Comparison of ENCODE assay signal across 20 mouse cellular contexts in the genomic region with DNA sequence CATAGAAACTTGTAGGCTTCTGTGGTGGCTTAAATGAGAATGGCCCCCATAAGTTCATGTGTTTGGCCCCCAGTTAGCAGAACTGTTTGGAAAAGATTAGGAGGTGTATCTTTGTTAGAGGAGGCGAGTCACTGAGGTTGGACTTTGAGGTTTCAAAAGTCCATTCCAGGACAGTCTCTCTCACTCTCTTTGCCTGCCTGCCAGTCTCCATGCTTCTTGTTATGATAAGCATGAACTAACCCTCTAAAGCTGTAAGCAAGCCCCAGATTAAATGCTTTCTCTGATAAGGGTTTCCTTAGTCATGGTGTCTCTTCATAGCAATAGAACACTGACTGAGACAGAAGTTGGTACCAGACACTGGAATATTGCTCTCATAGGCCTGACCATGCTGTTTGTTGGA. TPM values are rescaled to one million over a fixed set of nuclear protein-coding genes. Genes with fewer than 3 reads are reported as not detected.
DNase-seq lines count a peak whose midpoint lies in the region; ATAC-seq lines count a peak whose summit lies in the region.
"Had no signal": no experiment of that assay in that cellular context is flagged by ENCODE, and none has a peak within 500 bp of the region (broad histone marks: within the 10 kb centered on the region; RNA-seq: fewer than 3 reads in every experiment).

No protein-coding gene starts in this region.

- H3K27me3 ChIP-seq in intestine, embryonic 16.5 days (replicated peaks; ENCODE audit: control insufficient read depth, insufficient read depth, low read length) = no peaks in the 10 kb centered on the region; the same call in 1 of the 2 replicates
- no peaks in the 10 kb centered on the region for H3K27me3 ChIP-seq in liver, embryonic 15.5 days
- H3K27me3 ChIP-seq: neural tube, embryonic 13.5 days had no signal

- peak; percentile 89 for ATAC-seq in intestine, embryonic 16.5 days
- ATAC-seq in liver, embryonic 15.5 days (ENCODE audit: insufficient read depth) = peak; percentile 95
- ATAC-seq: Patski had no signal

- no peaks in the 10 kb centered on the region for H3K9me3 ChIP-seq in intestine, embryonic 16.5 days (ENCODE audit: control insufficient read depth, low read length)
- no peaks in the 10 kb centered on the region for H3K9me3 ChIP-seq in liver, embryonic 15.5 days (replicated peaks)
- H3K9me3 ChIP-seq: heart, embryonic 15.5 days; limb, embryonic 15.5 days; neural tube, embryonic 13.5 days had no signal

- no peaks in the 10 kb centered on the region for H3K36me3 ChIP-seq in intestine, embryonic 16.5 days (ENCODE audit: control insufficient read depth, insufficient read depth, low read length)
- H3K36me3 ChIP-seq in liver, embryonic 15.5 days (replicated peaks) = no peaks in the 10 kb centered on the region
- H3K36me3 ChIP-seq: heart, embryonic 15.5 days; limb, embryonic 15.5 days; neural tube, embryonic 13.5 days had no signal

- no peak overlapping the region for H3K4me3 ChIP-seq in intestine, embryonic 16.5 days (ENCODE audit: low read length)
- no peak overlapping the region for H3K4me3 ChIP-seq in liver, embryonic 15.5 days (replicated peaks)
- H3K4me3 ChIP-seq: heart, embryonic 15.5 days; limb, embryonic 15.5 days; neural tube, embryonic 13.5 days had no signal

- peak; percentile 34 for DNase-seq in kidney, adult 9 months
- DNase-seq in kidney, adult 18-20 months = no peak
- peak; percentile 32 for DNase-seq in yolk sac, embryonic 10.5 days (ENCODE audit: low spot score)
- no peak for DNase-seq in adipocyte (ENCODE audit: low spot score)
- no peak for DNase-seq in adrenal gland, adult (ENCODE audit: inconsistent age in 2 of 2, low spot score in 1 of 2)
- DNase-seq in urinary bladder, postnatal 4 days (ENCODE audit: low spot score in 2 of 2) = no peak
- DNase-seq: cerebellum, adult 18-20 months; heart, adult 11 months; kidney, postnatal 14 days; layer of hippocampus, adult 9-11 months; lung, postnatal 14 days; right cerebral cortex, postnatal 25 days; thymus, postnatal 36 days had no signal

- H3K9ac ChIP-seq in intestine, embryonic 16.5 days (ENCODE audit: low read depth, low read length) = no peak overlapping the region
- no peak overlapping the region; the same call in 1 of the 2 replicates for H3K9ac ChIP-seq in liver, embryonic 15.5 days
- H3K9ac ChIP-seq: heart, embryonic 15.5 days; limb, embryonic 15.5 days; neural tube, embryonic 13.5 days had no signal

- H3K4me2 ChIP-seq in intestine, embryonic 16.5 days (ENCODE audit: low read depth, low read length) = no peak overlapping the region
- peak overlapping the region; percentile 41 for H3K4me2 ChIP-seq in liver, embryonic 15.5 days
- H3K4me2 ChIP-seq: heart, embryonic 15.5 days; limb, embryonic 15.5 days; midbrain, embryonic 11.5 days; neural tube, embryonic 13.5 days had no signal

- H3K27ac ChIP-seq in intestine, embryonic 16.5 days (ENCODE audit: low read length) = peak overlapping the region; percentile 73
- H3K27ac ChIP-seq in liver, embryonic 15.5 days (replicated peaks) = peak overlapping the region; percentile 80
- H3K27ac ChIP-seq: heart, embryonic 15.5 days; limb, embryonic 15.5 days; neural tube, embryonic 13.5 days had no signal

- H3K4me1 ChIP-seq in intestine, embryonic 16.5 days (ENCODE audit: control insufficient read depth, insufficient read depth, low read length) = no peaks in the 10 kb centered on the region
- H3K4me1 ChIP-seq in liver, embryonic 15.5 days (replicated peaks) = peaks cover 30% of the 10 kb centered on the region
- H3K4me1 ChIP-seq: heart, embryonic 15.5 days; limb, embryonic 15.5 days; neural tube, embryonic 13.5 days had no signal

- WGBS in intestine, embryonic 16.5 days = 68% methylated on average over 1 of the region's 1 CpGs
- 21% methylated on average over 1 of the region's 1 CpGs for WGBS in liver, embryonic 15.5 days (ENCODE audit: insufficient replicate concordance)

RNA-seq across cellular contexts. Expression of a gene that starts 39.7 kb away (rescaled TPM):
- polyA plus RNA-seq in intestine, embryonic 16.5 days (2015; fragmentation: Nextera tagmentation; extraction: Ambion mirVana) = 0.28 and 0.73 TPM in 2 replicates
- polyA plus RNA-seq in liver, embryonic 15.5 days (2015; fragmentation: Nextera tagmentation; extraction: Ambion mirVana) = 0.31 and 0.45 TPM in 2 replicates
- polyA plus RNA-seq: heart, embryonic 15.5 days; neural tube, embryonic 13.5 days; Patski had no signal

Comparison
In these comparisons a context has a peak if more than half of its experiments do, and no peak if none do; other contexts are left out.
1. DNase-seq: peak in kidney, adult 9 months (single experiment) and yolk sac, embryonic 10.5 days (single experiment); none in kidney, adult 18-20 months (single experiment), adipocyte (single experiment), adrenal gland, adult (0 of 2) and urinary bladder, postnatal 4 days (0 of 2).